Mouse (Mus musculus) hindbrain, embryonic 12.5 days (tissue): ENCODE measurements around the gene Olfr1065. TPM values are rescaled to one million over a fixed set of nuclear protein-coding genes. Genes with fewer than 3 reads are reported as not detected.
"Not testable (repeated sequence)": the region's sequence is repeated elsewhere in the genome, so short reads cannot be mapped to it uniquely, and the experiment has no call there.

Experiments used
- ATAC-seq: fragments of 200-750 bp; cut with Nextera tagmentation; 2 replicates; pipeline ENCODE4 v1.8.0; 2017; ENCODE audit warnings: moderate TSS enrichment; ENCODE audit not compliant: low FRiP score
- H3K27ac ChIP-seq: fragments of 300-500 bp; sonication (generic); 2 replicates; pipeline ENCODE4 v1.5.1; 2016; ENCODE audit warnings: mild to moderate bottlenecking
- H3K27me3 ChIP-seq: fragments of 300-500 bp; sonication (generic); 2 replicates; pipeline ENCODE4 v1.6.1; 2016; ENCODE audit warnings: mild to moderate bottlenecking
- H3K36me3 ChIP-seq: fragments of 300-500 bp; sonication (generic); 2 replicates; pipeline ENCODE4 v1.6.1; 2016; ENCODE audit warnings: mild to moderate bottlenecking
- H3K4me1 ChIP-seq: fragments of 300-500 bp; sonication (generic); 2 replicates; pipeline ENCODE4 v1.6.1; 2016
- H3K4me2 ChIP-seq: fragments of 300-500 bp; sonication (generic); replicated peaks from 2 replicates; pipeline ENCODE4 v1.6.1; 2016; ENCODE audit warnings: mild to moderate bottlenecking
- H3K4me3 ChIP-seq: fragments of 300-500 bp; sonication (generic); 2 replicates; pipeline ENCODE4 v1.5.1; 2016; ENCODE audit warnings: mild to moderate bottlenecking
- H3K9ac ChIP-seq: fragments of 300-500 bp; sonication (generic); 2 replicates; pipeline ENCODE4 v1.6.1; 2016; ENCODE audit warnings: mild to moderate bottlenecking, moderate library complexity
- H3K9me3 ChIP-seq: fragments of 300-500 bp; sonication (generic); replicated peaks from 2 replicates; pipeline ENCODE4 v1.6.1; 2016; ENCODE audit warnings: mild to moderate bottlenecking
- WGBS: fragments of 180-500 bp; shearing (Covaris S2); methylation state at CpG from one replicate; pipeline ENCODE4 v1.1.7; 2016; 5-methylcytosine and 5-hydroxymethylcytosine counted together
- polyA plus RNA-seq: library from polyadenylated mRNA; unstranded; fragments of >200 nt; fragmentation: Nextera tagmentation; extraction: Ambion mirVana; gene quantifications from 2 replicates; pipeline ENCODE4 v1.2.1, GENCODE M21; 2016

Gene Olfr1065
- polyA plus RNA-seq: not detected in 2 replicates

DNA sequence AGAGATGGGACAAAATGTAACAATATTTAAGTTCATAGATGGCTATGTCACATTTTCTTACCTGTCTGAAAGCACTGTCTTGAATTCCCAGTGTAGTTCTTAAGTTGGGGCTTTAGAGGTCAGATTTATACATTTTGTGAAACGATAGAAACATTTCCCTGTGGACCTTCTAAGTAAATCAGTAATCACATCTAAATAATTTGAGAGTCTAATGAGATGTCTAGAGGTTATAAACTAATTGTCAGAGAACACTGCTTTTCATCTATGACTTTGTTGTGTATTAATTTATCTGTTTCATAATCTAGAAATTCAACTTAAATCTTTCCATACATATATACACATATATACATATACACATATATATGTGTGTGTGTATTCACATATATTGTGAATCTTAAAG, at the start of gene Olfr1065:
Gene Olfr1065 (minus strand): TSS at position 101 of the 400 bp plus-strand sequence.
- H3K36me3 ChIP-seq, H3K4me2 ChIP-seq, H3K4me1 ChIP-seq, H3K4me3 ChIP-seq, H3K27me3 ChIP-seq, H3K9me3 ChIP-seq, H3K9ac ChIP-seq, H3K27ac ChIP-seq, ATAC-seq: not testable (repeated sequence)
- 83% methylated on average over 1 of the region's 1 CpGs for WGBS

GRCm38 (mm10) chr2:86487286-86487685, 36.9 kb upstream of the Olfr1065 start, which contains the start of gene Olfr228:
Olfr228 (minus strand) TSS chr2:86487386.
- H3K27ac ChIP-seq: no peak within 1 kb of the TSS

GRCm38 (mm10) chr2:86464442-86465109, 14.2 kb upstream of the Olfr1065 start:
- peak; percentile 74 for ATAC-seq

More at GRCm38 (mm10) chr2:86487286-86487685, 36.9 kb upstream of the Olfr1065 start, which contains the start of gene Olfr228:
- WGBS: 54% methylated on average over 1 of the region's 1 CpGs
- Histone ChIP-seq H3K4me2 (no peak within 1 kb of the TSS), H3K4me1 (no peaks in the 10 kb centered on the region), H3K9ac (no peak within 1 kb of the TSS), H3K4me3 (no peak within 1 kb of the TSS), H3K9me3 (no peaks in the 10 kb centered on the region), H3K36me3 (no peaks in the 10 kb centered on the region), H3K27me3 (no peaks in the 10 kb centered on the region)
- ATAC-seq: no peak

GRCm38 (mm10) chr2:86460434-86460833, 10.0 kb upstream of the Olfr1065 start:
- no peak for ATAC-seq
- Histone ChIP-seq H3K9ac (no peak overlapping the region), H3K4me2 (no peak overlapping the region), H3K27ac (no peak overlapping the region), H3K27me3 (no peaks in the 10 kb centered on the region), H3K4me1 (no peaks in the 10 kb centered on the region), H3K36me3 (no peaks in the 10 kb centered on the region), H3K4me3 (no peak overlapping the region), H3K9me3 (no peaks in the 10 kb centered on the region)
- WGBS: 90% methylated on average over 1 of the region's 1 CpGs

More at GRCm38 (mm10) chr2:86464442-86465109, 14.2 kb upstream of the Olfr1065 start:
- Histone ChIP-seq H3K4me3 (no peak overlapping the region), H3K9ac (no peak overlapping the region), H3K27ac (no peak overlapping the region), H3K27me3 (no peaks in the 10 kb centered on the region), H3K36me3 (no peaks in the 10 kb centered on the region), H3K4me2 (no peak overlapping the region), H3K9me3 (no peaks in the 10 kb centered on the region), H3K4me1 (no peaks in the 10 kb centered on the region)
- 36% methylated on average over 10 of the region's 10 CpGs for WGBS

DNA sequence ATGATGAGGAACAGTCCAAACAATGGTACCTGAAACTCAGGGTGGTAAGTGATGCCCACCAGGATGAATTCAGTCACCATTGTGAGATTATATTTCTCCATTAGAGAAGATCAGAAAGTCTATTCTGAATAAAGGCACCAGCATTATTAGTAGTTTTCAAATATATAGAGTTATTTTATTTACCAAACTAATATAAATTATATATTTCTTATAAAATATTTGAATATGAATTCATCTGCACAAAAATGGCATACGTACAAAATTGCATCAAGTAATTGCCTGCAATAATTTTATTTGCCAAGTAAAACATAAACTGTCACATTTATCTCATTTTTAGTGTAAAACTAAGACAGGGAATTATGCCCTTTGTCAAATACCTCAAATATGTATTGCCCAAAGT, 5.8 kb upstream of the Olfr1065 start, which contains the start of gene Olfr1066:
Gene Olfr1066 (minus strand): TSS at position 101 of the 400 bp plus-strand sequence.
- 88% methylated on average over 1 of the region's 1 CpGs for WGBS
- Histone ChIP-seq H3K4me3 (no peak within 1 kb of the TSS), H3K27me3 (no peaks in the 10 kb centered on the region), H3K9me3 (no peaks in the 10 kb centered on the region), H3K4me1 (no peaks in the 10 kb centered on the region), H3K9ac (no peak within 1 kb of the TSS), H3K4me2 (no peak within 1 kb of the TSS), H3K36me3 (no peaks in the 10 kb centered on the region), H3K27ac (no peak within 1 kb of the TSS)
- no peak for ATAC-seq

- H3K9ac ChIP-seq, ATAC-seq, H3K4me2 ChIP-seq, H3K27me3 ChIP-seq, H3K9me3 ChIP-seq, H3K27ac ChIP-seq, H3K36me3 ChIP-seq, H3K4me3 ChIP-seq, H3K4me1 ChIP-seq: not testable (repeated sequence)
- WGBS: 38% methylated on average over 1 of the region's 1 CpGs
Observed at GRCm38 (mm10) chr2:86442101-86442500, 8.3 kb downstream of the Olfr1065 start.

DNA sequence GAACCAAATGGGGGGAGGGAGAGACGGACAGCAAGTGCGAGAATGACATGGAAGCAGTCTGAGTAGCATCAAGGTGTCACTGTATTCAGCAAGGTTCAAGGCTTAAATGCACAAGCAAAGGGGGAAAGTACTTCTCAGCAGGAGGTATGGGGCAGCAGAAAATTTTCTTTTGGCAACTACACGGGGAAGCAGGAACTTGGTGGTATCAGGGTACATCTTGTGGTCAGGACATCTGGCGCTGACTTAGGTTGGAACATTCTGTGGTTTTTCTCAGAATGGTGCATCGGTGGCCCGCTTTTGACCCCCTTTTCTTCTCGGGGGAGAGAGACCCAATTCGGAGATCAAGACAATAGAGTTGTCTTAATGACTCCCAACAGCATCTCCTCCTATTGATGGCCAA, 21.9 kb downstream of the Olfr1065 start:
- not testable (repeated sequence) for H3K27me3 ChIP-seq, H3K9me3 ChIP-seq, H3K4me3 ChIP-seq, H3K27ac ChIP-seq, H3K4me1 ChIP-seq, H3K36me3 ChIP-seq, H3K9ac ChIP-seq, H3K4me2 ChIP-seq, ATAC-seq
- WGBS: 89% methylated on average over 8 of the region's 8 CpGs

DNA sequence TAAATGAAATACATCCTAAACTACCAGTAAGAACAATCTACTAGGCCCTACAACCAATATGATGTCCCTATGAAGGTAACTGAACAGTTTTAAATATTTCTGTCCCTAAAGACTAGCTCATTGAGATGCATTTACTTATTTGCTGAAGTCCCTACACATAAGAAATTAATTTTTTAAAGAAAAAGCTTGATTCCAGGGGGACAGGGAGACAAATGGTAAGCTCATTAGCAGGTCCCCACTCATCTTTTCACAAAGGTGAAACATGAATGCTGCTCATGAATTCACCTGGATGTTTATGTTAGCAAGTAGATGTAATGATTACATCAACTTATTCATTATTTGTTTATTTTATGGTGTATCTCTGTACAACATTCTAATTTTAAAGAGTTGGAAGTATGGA, 23.7 kb downstream of the Olfr1065 start, which contains the start of gene Olfr1062:
Gene Olfr1062 (minus strand): TSS at position 101 of the 400 bp plus-strand sequence.
- H3K27ac ChIP-seq, H3K9ac ChIP-seq, H3K9me3 ChIP-seq, ATAC-seq, H3K27me3 ChIP-seq, H3K36me3 ChIP-seq, H3K4me2 ChIP-seq, H3K4me3 ChIP-seq, H3K4me1 ChIP-seq: not testable (repeated sequence)

DNA sequence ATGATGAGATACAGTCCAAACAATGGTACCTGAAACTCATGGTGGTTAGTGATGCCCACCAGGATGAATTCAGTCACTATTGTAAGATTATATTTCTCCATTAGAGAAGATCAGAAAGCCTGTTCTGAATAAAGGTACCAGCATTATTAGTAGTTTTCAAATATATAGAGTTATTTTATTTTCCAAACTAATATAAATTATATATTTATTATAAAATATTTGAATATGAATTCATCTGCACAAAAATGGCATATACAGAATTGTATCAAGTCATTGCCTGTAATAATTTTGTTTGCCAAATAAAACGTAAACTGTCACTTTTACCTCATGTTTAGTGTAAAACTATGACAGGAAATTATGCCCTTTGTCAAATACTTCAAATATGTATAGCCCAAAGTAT, 36.4 kb downstream of the Olfr1065 start, which contains the start of gene Olfr1061:
Gene Olfr1061 (minus strand): TSS at position 101 of the 400 bp plus-strand sequence.
- Histone ChIP-seq H3K27me3 (no peaks in the 10 kb centered on the region), H3K4me3 (no peak within 1 kb of the TSS), H3K4me2 (no peak within 1 kb of the TSS), H3K27ac (no peak within 1 kb of the TSS), H3K9me3 (no peaks in the 10 kb centered on the region), H3K9ac (no peak within 1 kb of the TSS), H3K4me1 (no peaks in the 10 kb centered on the region), H3K36me3 (no peaks in the 10 kb centered on the region)
- no peak for ATAC-seq
- WGBS: 78% methylated on average over 1 of the region's 1 CpGs

DNA sequence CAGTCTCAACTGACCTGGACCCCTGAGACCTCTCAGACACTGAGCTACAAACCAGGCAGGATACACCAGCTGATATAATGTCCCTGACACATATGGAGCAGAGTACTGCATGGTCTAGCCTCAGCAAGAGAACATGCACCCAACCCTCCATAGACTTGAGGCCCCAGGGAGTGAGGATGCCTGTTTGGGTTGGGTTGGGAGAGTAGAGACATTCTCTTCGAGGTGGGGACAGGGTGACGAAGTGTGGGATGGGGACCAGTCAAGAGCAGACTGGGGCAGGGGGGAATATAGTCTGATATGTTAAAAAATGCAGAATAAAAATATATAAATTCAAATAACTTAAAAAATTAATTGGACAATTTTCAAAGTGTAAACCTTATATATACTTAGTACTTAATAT, 55.3 kb downstream of the Olfr1065 start:
- Histone ChIP-seq H3K27me3 (no peaks in the 10 kb centered on the region), H3K4me3 (no peak overlapping the region), H3K36me3 (no peaks in the 10 kb centered on the region), H3K9me3 (no peaks in the 10 kb centered on the region), H3K4me1 (no peaks in the 10 kb centered on the region), H3K9ac (no peak overlapping the region), H3K27ac (no peak overlapping the region), H3K4me2 (no peak overlapping the region)
- 91% methylated on average over 2 of the region's 2 CpGs for WGBS
- ATAC-seq: no peak

Other genes starting within 250 kb of the Olfr1065 start
- not detected in 2 replicates for gene Olfr1045, start 247.6 kb downstream of the Olfr1065 start, polyA plus RNA-seq
- not detected in 2 replicates for gene Olfr1046, start 231.3 kb downstream of the Olfr1065 start, polyA plus RNA-seq
- not detected in 2 replicates for gene Olfr1047, start 219.2 kb downstream of the Olfr1065 start, polyA plus RNA-seq
- not detected in 2 replicates for gene Olfr1048, start 210.3 kb downstream of the Olfr1065 start, polyA plus RNA-seq
- not detected in 2 replicates for gene Olfr1049, start 192.3 kb downstream of the Olfr1065 start, polyA plus RNA-seq
- gene Olfr1051, start 171.5 kb downstream of the Olfr1065 start, polyA plus RNA-seq: not detected in 2 replicates
- not detected in 2 replicates for gene Olfr1052, start 158.1 kb downstream of the Olfr1065 start, polyA plus RNA-seq
- gene Olfr1053, start 135.3 kb downstream of the Olfr1065 start, polyA plus RNA-seq: not detected in 2 replicates
- gene Olfr1054, start 115.2 kb downstream of the Olfr1065 start, polyA plus RNA-seq: not detected in 2 replicates
- gene Olfr1055, start 100.3 kb downstream of the Olfr1065 start, polyA plus RNA-seq: not detected in 2 replicates
- gene Olfr1056, start 88.1 kb downstream of the Olfr1065 start, polyA plus RNA-seq: not detected in 2 replicates
- gene Olfr1057, start 72.2 kb downstream of the Olfr1065 start, polyA plus RNA-seq: not detected in 2 replicates
- gene Olfr1058, start 62.0 kb downstream of the Olfr1065 start, polyA plus RNA-seq: not detected in 2 replicates
- not detected in 2 replicates for gene Olfr1061, start 36.5 kb downstream of the Olfr1065 start, polyA plus RNA-seq
- gene Olfr1062, start 23.8 kb downstream of the Olfr1065 start, polyA plus RNA-seq: not detected in 2 replicates
- not detected in 2 replicates for gene Olfr1066, start 5.7 kb upstream of the Olfr1065 start, polyA plus RNA-seq
- not detected in 2 replicates for gene Olfr228, start 36.8 kb upstream of the Olfr1065 start, polyA plus RNA-seq
- gene Olfr1076, start 57.9 kb upstream of the Olfr1065 start, polyA plus RNA-seq: not detected in 2 replicates
- not detected in 2 replicates for gene Olfr1079, start 91.9 kb upstream of the Olfr1065 start, polyA plus RNA-seq
- gene Olfr1080, start 107.6 kb upstream of the Olfr1065 start, polyA plus RNA-seq: not detected in 2 replicates
- gene Olfr1082, start 148.4 kb upstream of the Olfr1065 start, polyA plus RNA-seq: not detected in 2 replicates
- not detected in 2 replicates for gene Olfr1084, start 189.1 kb upstream of the Olfr1065 start, polyA plus RNA-seq
- gene Olfr1085, start 211.4 kb upstream of the Olfr1065 start, polyA plus RNA-seq: not detected in 2 replicates
- gene Olfr1086, start 229.5 kb upstream of the Olfr1065 start, polyA plus RNA-seq: not detected in 2 replicates
- gene Olfr1087, start 247.8 kb upstream of the Olfr1065 start, polyA plus RNA-seq: not detected in 2 replicates